Mouse (Mus musculus): ENCODE data around the gene Mrgbp.

Gene Mrgbp

DNA sequence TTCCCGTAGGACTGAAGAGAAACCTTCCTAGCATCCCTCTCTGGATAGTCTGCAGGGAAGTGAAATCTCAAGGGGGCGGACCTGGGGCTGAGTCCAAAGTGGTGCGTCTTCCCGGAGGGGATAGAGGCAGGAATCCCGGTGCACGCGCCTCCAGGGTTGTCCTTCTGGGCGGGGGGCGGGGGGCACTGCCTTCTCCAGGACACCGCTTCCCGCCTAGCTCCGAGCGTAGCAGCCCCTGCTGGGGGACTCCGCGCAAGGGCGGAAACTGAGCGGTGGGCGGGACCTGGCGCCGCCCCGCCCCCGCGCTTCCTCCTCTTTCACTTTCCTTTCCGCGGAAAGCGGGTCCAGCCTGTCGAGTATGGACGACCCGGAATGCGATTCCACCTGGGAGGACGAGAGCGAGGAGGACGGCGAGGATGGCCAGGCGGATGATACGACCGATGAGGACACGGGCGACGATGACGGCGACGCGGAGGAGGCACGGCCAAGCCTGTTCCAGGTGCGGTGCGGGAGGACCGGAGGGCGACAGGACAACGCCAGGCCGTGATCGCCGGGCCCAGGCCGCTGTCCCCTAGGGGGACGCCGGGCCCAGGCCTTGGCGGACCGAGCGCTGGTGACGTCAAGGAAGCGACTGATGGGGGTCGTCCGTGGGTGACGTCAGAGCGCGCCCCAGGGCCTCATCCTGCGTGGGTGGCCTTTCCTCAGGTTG, 8.2 kb downstream of the Mrgbp start, which contains the start of gene Ogfr:
Gene Ogfr (plus strand): TSS at position 123 of the 709 bp plus-strand sequence.
- DNase-seq (ENCODE audit: extremely low read depth, low read depth), result peak; percentile 44

DNA sequence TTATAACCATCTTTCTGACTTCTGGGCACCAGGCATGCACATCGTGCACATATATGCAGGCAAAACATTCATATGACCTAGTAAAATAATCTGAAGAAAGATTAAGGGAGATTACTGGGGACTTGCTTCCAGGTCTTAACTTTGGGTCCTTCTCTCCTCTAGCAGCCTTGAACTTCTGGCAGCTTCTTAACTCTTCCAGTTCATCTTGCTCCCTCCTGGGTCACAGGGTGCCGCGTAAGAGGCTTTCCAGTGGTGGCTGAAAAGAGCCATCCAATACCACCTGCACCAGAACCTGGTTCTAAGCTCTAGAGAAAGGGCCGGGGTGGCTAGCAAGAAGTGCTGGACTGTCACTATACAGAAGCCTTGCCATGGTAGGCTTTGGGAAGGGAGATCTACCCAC, 16.4 kb downstream of the Mrgbp start, which contains the start of gene Col9a3:
Gene Col9a3 (plus strand): TSS at position 301 of the 400 bp plus-strand sequence.
- no peak for DNase-seq (ENCODE audit: extremely low read depth, low read depth)

DNA sequence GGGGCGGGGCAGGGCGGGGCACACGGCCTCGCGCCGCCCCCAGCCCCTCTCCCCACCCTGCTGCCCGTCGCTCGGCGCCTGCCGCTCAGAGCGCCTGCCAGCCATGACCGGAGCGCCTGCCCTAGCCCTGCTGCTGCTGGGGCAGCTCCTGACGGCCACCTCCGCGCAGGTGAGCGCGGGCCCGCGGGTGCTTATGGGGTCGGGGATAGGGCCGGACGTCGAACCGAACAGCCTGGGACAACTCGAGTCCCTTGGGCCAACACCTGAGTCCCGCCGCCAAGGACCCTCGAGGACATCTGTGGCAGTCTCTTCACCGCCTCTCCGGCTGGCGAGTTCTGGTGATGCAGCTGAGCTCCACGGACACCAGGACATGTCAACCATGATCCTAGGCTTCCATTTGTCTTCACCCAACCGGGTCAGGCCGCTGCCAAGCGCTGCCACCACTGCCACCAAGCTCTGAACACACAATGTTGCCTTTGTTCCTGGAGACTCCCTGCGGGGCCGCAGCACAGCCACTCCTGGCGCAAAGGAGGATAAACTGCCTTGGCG, 17.1 kb downstream of the Mrgbp start:
- no peak for DNase-seq (ENCODE audit: extremely low read depth, low read depth)

DNA sequence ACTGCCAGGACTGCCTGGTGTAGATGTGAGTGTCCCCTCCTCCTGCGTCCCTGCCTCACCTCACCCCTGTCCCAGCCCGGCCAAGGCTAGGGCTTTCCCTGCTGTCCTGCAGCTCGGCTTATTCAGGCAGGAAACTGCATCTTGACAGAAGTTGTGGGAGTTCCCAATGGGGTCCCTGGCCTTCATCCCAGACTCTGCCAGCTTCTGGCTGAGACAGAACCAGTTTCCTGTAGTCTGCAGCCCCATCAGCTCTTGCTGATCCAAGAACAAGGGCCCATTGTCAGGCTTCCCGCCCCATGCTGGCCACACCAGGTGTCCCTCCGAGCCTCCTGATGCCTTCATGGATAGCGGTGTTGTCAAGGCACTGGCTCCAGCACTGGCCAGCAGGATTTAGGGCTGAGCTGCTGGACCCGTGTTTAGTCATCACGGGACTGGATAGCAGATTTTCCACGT, 19.5 kb downstream of the Mrgbp start:
- DNase-seq (ENCODE audit: extremely low read depth, low read depth), result no peak

DNA sequence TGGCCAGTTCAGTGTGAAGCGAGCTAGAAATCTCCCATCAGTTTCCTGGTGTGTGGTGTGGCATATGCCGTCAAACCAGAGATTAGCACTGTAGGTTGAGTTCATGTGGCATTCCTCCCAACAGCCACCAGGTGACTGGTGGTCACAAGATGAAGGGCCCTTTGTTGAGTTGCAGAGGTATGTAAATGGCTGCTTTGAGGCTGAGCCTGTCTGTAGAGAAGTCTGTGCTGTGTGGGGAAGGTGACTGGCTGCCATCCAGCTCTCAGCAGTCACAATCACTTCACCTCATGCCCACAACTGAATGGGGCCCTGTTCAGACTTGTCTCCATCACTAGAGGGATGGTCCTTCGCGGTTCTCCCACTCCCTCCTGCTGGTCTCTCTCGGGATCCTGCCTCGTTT, 23.7 kb downstream of the Mrgbp start:
- no peak for DNase-seq (ENCODE audit: extremely low read depth, low read depth)

DNA sequence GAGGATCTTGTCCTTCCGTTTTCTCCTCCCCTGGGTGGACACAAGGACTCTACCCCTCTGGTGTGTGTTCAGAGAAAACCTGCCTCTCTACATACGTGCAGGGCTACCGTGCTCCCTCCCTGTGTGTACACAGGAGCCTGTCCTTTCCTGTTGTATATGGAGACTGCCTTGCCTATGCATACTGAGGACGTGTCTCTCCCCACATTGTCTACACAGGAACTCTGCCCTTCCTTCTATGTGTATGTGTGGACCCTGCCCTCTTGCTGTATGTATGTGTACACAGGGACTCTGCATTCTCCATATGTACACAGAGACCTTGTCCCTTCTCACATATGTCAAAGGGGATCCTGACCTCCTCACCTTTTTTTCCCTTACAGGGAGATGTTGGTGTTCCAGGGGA, 29.2 kb downstream of the Mrgbp start:
- DNase-seq (ENCODE audit: extremely low read depth, low read depth), result no peak

DNA sequence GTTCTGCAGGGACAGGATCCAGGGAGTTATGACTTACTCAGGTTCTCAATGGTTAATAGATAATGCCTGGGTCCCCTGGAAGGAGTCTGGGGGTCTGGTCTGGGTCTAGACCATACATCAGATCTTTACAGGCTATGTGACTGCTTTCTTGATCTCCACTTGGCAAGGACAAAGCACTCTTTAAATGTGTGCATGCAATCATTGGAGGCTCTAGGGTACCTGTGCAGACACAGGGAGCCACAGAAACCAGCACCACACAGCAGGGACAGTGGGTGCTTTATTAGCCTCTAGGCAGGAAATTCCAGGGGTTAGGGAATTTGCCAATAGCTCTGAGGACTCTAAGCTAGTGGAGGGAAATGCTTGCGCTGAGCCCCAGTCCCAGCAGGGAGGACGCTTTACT, 30.8 kb downstream of the Mrgbp start:
- DNase-seq (ENCODE audit: extremely low read depth, low read depth), result no peak

Measured in MEL-GATA-1-ER (cell line).